Mouse (Mus musculus): ENCODE data around the gene Ceacam14. TPM values are rescaled to one million over a fixed set of nuclear protein-coding genes. Genes with fewer than 3 reads are reported as not detected.

The Ceacam14 gene
- polyA plus RNA-seq (2017; shearing (Covaris generic)) = not detected

DNA sequence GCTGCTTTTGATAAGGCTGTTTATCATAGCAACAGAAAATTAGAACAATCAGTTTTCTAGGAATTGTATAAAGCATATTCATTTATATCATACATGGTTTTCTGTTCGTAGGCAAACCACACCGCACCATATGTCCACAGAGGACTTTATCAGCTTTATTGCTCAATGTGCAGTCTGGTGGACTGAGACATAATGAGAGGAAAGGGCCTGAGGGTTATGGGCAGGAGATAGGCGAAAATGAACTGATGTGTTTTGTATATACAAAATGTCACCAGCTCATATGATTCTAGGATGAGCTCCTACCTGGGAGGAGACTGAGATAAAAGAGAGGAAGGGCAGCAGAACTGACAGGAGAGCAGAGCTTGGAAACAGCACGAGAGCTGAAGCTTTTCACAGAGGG, at the start of gene Ceacam14:
TSS of gene Ceacam14 (plus strand) at position 301 of the 400 bp plus-strand sequence.

Other genes with a start within 250 kb of the Ceacam14 start
- not detected for gene Ceacam5, start 99.4 kb upstream of the Ceacam14 start, polyA plus RNA-seq (2017; shearing (Covaris generic))
- not detected for gene Gm5155, start 59.1 kb downstream of the Ceacam14 start, polyA plus RNA-seq (2017; shearing (Covaris generic))
- gene Ceacam11, start 159.5 kb downstream of the Ceacam14 start, polyA plus RNA-seq (2017; shearing (Covaris generic)) = not detected
- gene Ceacam13, start 197.3 kb downstream of the Ceacam14 start, polyA plus RNA-seq (2017; shearing (Covaris generic)) = not detected

All from CD4-positive, CD25-positive, alpha-beta regulatory T cell (primary cell).